Mouse (Mus musculus): ENCODE measurements at regions not wholly inside any gene's neighbourhood (a gene's known extent, or its start where the extent isn't known, plus 50 kb on each side); places are given as distances from the start of the nearest gene placed in this dataset.

DNA sequence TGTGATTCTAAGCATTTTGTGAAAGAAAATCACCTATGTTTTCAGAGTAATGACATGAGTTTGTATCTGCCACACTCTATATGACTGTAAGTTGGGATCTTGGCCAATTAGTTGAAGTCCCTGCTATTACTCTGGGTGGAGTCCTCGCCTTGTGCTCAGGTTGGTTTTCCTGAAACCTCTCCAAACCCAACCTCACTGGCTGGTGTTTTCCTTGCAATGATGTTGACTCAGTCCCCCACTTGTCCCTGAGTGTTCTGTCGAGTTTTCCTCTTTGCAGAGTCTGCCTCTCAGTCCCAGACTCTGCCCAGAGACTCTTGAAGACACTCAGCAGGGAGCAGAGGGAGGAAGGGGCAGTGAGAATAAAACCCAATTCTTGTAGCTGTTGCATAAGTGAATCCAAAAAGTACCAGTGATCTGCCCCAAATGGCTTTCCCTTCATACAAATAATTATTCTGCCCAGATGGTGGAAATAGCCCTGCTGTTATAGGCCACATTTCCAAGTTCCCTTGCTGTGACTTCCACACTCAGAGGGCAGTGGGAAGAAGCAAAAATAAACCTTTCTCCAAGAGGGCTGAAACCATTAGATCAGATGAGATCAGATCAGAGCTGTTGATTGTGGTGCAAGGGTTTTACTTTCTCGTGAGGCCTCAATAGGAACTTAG, 694.3 kb downstream of the Hs3st4 start:
- DNase-seq, result no peak

DNA sequence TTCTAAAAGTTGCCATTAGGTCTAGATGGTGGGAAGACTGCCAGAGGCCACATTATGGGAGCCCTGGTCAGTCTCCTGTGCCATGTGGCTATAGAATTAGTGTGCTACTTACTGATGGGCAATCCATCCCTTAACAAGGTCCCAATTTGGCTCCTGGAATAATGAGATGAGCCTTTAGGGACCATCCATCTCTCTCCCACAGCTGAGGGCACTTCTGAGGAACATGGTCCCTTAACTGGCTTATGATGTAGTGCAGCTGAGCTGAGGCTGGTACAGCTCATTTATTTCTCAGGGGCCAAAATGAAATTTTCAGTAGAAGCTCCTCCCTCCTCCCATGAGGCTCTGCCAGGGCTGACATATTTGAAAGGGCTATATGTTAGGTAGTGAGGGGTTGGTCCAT, 697.9 kb downstream of the Hs3st4 start:
- DNase-seq, result no peak

DNA sequence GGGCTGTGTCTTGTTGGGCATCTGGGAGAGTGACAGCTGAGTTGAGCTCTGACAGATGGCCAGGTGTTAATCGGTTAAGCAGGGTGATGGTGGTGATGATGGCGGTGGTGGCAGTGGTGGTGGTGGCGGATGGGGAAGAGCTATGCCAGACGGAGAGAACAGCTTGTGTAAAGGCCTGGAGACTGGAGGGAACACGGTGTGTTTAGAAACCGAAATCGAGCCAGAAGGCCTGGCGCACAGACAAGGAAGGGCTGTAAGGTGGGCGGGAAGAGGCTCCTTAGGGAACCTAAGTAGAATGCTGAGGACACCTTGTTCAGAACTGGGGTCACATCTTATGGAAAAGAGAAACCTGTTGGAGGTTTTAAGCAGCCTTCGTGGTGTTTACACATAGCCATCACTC, 698.5 kb downstream of the Hs3st4 start:
- no peak for DNase-seq

DNA sequence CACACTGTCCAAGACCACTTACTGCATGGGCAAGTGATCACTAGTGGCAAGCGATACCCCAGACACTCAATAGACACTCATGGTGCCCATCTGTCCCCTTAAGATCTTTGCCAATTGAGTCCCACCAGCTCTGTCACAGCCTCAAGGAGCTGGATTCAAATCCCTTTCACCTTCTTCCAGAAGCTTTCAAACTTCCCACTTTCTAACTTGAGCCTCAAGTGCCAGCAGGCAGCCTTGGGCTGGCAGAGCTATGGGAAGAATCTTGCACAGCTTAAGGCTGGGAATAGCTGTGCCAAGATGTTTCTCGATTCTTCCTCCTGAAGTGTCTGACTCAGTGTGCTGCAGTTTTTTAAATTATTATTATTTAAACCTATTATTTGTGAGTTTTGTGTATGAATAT, 699.2 kb downstream of the Hs3st4 start:
- no peak for DNase-seq

DNA sequence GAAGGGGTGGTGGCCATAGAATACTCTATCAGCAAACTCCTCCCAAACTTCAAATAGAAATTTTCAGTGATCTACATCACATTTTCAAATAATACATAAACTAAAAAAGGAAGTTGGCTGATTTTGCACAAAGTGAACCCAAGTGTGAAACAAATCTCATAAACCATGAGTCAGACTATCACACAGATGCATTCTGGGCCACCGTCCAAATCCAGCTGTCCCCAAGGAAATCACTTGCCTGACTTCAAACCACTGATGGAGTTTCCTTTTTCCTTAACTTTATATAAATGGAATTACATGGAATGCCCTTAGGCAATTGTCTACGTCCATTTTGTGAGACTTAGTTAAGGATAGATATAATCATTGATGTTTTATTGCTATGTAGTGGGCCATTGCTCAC, 702.8 kb downstream of the Hs3st4 start:
- no peak for DNase-seq

DNA sequence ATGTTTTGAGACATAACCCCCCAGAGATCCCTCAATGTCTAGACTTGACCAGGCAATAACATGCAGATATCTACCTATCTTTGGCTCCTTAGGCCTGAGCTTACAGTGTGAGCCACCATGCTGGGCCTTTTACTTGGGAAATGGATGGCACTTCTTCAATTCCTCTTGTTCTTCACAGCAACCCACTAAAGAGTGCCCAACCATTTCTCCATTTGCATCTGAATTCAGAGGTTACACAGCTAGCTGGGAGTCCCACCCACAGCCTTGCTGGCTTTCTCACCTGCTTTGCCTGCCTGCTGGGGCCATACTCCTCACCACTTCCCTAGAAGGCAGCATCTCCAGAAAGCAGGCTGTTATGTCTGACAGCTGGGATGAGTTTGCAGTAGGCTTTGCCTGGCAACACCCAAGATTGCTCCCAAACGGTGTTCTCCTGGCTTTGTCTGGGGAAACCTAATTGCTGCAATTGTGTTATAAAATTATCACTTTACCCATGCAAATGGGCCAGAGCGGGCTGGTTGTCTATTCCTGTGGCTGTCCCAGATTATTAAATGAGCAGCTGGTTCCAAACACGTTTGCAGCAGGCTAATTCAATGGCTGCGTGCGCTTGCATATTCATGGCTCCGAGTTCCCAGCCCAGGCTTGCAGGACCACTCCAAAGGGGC, 721.6 kb downstream of the Hs3st4 start:
- DNase-seq, result no peak

DNA sequence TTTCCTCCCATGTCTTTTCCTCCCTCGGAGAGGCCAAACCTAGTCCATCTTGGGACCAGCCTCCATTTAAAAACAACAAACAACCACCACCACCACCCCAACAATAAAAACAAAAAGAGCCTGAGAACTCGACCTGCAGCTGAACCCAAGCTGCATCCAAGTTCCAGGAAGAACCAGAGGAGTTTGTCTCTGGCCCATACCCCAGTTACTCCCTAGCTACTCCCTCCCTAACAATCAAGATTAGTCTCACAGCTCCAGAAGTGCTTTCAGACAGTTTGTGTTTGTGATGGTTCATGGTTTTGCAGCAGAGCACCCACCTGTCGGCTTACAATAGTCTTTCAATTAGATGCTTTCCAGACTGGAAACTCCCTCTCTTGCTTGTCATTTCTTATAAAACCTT, 724.5 kb downstream of the Hs3st4 start:
- no peak for DNase-seq

DNA sequence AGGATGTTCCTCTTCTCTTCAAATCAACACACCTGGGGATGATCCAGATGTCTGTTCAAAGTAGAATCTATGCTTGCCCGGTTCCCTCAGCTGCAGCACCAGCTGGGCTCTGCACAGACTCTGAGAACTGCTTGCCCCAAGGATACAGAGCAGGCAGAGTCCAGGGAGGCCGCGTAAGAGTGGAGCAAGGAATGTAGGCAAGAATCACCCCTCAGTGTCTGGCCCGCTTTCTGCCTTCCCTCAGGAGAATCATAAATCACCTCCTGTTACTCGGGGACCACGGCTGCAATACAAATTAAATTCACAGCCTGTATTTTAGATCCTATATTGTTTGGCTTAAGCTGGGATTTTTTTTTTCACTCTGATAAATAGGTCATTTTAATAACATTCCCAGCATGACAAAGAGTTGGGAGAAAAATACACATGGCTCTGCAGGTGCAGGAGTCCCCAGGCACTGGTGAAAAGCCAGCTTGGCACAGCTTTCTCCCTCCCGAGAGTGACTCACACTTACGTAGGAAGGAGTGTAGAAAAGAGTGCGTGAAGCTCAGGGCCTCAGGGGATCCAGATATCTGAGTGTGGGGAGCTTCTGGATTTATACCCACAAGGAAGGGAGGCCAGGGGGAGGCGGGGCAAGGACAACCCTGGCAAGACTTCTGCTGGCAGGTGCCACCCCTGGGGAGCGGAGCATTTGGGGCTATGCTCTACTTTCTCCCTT, 726.3 kb downstream of the Hs3st4 start:
- DNase-seq, result no peak

DNA sequence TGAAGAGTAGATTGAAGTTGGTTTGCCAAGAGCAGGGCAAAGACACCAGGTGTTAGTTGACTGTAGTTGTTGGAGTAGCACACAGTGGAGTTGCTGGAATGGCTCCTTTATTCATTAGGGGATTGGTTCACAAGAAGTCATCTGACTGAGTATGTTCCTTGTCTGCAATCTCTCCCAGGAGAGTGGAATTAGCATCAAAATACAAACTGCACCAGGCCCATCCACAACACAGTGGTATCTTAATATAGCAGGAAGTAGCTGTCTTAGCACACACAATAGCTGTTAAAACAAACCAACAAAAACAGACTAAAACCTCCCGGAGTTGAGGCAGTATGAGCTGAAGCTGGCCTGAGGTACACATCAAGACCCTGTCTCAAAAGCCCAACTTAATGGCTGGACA, 723.5 kb upstream of the Kdm8 start:
- no peak for DNase-seq

DNA sequence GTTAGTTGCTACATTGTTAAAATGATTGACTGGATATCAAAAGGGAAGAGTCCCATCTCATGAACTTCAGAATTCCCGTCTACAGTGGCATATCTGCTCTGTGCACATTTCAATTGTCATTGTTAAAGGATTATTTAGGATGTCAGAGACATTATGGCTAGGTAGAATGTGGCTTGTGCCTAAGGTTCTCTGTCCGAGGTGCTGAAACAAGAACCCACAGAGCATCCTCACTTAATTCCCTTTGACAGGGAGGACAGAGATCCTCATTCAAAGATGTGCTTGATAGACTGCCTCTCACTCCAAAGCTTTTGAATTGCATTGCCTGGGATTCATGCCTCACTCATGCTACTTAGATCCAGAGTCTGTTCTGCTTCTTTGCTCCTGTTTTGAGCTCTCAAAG, 702.4 kb upstream of the Kdm8 start:
- no peak for DNase-seq

DNA sequence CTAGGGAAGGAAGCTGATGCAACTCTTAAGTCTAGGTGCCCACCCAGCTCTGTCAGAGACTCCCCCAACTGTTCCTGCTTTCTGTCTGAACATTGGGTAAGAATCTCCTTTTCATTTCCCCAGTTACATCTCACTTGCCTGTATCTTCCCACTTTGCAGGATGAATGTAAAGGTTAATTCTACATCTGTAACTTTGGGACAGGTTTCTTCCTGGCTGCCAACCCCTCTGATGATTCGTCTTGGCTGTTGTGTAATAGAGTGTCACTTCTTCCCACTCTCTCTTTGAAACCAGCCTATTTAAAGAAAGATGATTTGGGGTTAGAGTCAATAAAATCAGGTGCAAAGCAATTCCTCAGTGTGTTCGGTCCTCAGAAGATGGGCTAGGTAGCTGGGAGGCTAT, 698.2 kb upstream of the Kdm8 start:
- no peak for DNase-seq

DNA sequence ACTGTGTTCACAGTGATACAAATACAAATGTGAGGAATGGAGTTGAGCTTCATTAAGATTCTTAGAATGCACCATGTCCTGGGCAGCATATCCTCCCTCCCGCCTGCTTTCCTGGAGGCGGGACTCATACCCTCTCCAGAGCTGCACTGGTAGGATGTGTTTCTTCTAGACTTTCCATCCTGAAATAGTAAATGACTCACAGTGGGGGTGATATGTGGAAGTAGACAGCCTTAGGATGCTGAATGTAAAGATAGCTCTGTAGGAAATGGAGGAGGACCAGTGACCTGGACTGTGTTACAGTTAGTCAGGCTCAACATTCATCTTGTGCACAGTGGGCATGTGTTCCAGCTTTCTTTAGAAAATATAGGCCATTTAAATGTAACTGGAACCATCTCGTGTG, 696.1 kb upstream of the Kdm8 start:
- no peak for DNase-seq

DNA sequence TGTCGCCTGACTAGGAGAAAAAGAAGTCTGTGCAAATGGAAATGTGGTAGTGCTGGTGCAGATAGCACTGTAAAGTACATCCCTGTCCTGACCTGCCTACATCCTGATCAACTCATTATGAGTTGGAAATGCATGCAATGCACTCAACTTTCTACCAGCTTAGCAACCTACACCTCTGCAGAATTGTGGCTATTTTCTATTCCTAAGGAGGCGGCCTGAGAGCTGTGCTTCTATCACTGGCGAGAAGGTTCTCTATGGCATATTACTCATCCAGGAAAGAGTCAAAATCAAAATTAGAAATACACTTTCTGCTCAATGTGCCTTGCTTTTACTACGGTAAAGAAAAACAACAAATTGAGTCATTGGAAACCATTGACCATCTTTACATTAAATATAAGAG, 685.4 kb upstream of the Kdm8 start:
- DNase-seq, result no peak

DNA sequence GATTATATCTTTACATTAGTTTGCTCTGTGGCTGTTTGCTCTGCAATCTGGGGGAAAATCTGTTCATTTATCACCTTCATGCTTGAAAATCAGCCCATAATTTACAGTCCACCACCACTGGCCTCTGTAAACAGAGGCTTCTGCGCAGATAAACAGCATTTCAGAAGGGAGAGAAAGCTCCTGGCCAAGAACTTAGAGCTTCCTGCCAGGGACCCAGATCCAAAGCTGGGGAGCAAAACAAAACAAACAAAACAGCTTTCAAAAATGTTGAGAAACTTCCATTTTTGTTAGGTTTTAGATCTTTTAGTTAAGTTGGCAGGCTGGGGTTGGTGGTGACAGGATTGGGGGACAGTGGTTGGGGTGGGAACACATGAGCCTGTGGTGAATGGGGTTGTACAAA, 666.7 kb upstream of the Kdm8 start:
- no peak for DNase-seq

DNA sequence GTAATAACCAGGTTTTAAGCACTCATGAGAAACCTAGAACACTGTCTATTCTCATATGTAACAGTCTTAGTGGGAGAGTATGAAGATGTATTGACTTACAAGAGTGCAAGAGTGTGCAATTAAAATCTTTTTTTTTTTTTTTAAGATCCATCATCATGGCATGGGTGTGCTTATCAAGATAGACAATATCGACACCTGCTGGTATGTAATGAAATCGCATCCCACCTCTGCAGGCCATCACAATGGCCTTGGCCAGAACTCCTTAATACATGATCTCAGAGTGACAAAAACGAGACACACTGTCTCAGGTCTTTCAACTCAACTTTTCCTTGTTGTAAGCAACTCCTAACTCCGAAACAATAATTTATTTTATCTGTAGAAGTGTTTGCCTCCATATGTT, 661.7 kb upstream of the Kdm8 start:
- DNase-seq, result no peak

DNA sequence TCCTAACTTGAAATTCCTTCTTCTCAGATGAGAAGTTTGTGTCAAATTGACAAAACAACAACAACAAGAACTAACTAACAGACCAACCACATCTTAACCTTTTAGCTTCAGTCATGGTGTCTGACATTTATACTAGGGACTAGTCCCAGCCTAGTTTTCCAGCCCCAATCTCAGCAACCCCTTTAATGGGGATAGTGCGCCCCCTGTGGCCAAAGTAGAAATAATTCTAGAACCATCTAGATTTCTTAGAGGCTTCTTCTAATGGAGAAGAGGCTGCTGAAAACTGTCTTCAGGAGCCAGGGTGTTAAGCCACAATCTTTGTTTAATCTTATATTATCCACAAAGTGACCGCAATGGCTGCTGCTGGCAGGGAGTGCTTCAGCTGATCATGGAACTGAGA, 659.5 kb upstream of the Kdm8 start:
- no peak for DNase-seq

DNA sequence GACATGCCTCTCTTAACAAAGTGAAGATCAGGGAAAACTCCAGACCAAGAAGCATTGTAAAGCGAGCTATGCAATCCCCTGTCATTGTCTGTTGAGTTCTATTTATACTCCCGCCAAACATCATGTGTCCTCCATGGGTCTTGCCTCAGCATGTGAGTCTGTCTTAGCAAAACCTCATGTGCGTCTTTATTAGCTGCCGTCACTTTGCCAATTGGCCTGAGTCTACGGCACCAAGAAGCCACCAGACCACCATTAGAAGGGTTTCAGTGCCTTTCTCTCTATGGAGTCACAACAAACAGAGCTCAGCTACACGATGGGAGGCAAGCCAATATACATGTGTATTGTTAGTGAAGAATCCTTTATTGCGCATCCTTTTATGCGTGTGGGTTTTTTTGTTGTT, 658.6 kb upstream of the Kdm8 start:
- DNase-seq, result no peak

DNA sequence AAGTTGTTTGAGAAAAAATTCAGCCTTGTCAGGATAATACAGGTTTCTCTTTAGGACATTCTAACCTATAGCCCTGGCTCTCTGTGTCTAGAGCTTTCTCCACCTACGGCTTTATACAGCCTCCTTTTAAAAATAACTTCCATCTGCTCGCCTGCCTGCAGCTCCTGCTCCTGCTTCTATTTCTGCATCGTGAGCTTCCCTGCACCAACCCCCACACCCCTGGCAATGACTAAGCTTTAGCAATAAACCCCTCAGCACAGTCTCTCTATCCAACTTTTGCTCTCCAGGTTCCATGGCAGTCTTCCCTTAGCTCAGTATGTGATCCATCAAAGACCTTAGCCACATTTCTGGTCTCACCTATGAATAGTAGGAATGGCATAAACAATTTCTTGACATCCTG, 655.7 kb upstream of the Kdm8 start:
- no peak for DNase-seq

DNA sequence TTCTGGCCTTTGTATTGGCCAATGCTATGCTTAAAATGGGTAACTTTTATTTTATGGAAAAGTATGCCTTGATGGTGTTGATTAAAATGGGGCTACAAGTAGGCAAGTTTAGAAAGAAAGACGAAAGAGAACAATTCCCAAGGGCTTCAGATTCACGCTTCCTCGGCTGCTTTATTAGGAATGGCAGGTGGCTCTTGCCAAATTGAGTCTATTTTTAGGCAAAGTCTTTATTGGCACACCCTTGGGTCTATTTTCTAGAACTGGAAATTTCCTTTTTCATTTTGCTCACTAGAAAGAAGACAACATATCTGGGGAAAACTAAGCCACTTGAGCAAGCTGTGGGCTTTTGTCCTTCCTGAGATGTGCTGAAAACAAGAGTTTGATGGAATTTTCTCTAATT, 641.4 kb upstream of the Kdm8 start:
- no peak for DNase-seq

DNA sequence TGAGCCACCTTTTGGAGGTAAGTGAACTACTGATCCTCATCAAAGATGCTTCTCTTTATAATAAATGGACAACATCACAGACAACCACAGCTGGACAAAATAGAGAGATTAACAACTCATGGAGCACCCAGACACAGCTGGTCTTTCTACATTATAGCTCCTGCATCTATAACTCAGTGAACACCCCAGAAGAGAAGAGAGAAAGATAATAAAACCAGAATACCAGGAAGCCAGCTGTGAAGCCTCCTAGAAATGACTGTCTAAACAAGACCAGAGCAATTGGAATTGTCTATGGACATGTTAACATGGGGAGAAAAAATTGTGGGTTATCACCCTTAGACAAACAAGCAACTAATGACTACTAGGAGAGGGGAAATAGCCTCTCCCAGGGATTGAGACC, 609.8 kb upstream of the Kdm8 start:
- DNase-seq, result no peak

DNA sequence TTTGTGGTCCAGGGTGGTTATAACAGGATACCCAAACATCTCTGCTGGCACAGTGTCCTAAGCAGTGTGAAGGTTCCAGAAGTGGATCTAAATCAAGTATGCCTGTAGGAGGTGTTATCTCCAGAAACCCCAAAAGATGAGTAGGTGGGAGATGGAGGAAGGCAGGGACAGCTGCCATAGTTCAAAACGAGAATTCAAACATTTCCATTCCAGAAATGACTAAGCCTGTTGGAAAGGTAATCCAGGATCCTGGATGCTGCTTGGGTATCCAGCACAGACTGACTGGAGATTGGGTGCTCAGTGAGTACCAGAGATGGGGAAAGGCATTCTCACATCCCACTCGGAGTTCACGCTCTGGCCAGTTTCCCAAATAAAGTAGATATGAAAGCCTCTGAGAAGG, 607.9 kb upstream of the Kdm8 start:
- DNase-seq, result no peak

DNA sequence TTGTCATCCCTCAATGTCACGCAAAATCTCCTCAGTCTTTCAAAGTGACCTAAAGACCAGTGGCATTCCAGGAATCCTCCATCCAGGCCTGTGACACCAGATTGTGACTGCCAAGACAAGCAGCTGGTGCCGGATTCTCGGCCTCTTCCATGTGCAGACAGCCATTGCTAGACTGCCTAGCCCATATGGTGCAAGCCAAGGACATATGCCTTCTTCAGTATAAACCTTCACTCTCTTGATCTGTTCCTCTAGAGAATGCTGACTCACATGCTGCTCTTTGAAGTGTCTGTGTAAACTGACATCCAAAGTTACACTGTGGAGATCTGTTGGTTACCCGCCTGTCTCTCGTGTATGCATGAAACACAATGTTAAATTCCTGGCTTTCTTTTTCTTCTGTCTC, 589.4 kb upstream of the Kdm8 start:
- DNase-seq, result no peak

DNA sequence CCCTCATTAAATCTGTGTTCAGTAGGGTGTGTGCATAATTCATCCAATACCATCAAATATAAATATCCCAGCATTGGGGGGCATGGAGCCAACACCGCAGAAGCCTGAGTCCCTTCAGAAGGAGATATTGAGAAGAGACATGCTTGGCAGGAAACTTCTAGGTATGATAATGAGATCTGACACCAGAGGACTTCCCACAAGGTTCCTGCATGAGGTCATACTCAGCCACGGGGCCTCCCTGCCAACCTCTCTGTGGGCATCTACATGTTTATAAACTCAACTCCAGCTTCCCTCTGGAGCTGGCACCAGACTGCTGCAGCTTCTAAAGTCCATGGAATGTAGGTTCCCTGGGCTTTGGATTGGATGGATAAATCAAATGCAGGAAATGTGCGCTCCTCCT, 587.4 kb upstream of the Kdm8 start:
- DNase-seq, result no peak

DNA sequence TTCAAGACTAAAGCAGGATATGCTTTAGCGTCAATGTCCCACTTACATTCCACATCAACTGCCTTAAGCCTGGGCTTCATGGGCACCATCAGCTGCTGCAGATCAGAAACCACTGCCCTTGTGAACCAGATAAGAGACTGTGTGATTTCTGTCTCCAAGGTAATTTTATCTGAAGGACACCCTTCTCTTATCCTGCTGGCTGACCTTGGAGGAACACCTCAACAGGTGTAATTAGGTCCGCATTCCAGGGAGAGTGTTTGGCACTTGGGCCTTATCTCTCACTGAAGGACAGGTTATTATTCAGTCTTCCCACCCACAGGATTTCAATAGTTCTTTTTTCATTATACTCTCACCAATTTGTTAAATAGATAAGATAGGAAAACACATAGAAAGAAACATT, 583.1 kb upstream of the Kdm8 start:
- no peak for DNase-seq
